Mouse (Mus musculus) heart, adult 18-20 months (tissue): Measurements from ENCODE around the gene Gm6890. TPM values are rescaled to one million over a fixed set of nuclear protein-coding genes. Genes with fewer than 3 reads are reported as not detected.
"Not testable (repeated sequence)": the region's sequence is repeated elsewhere in the genome, so short reads cannot be mapped to it uniquely, and the experiment has no call there.

Experiments used
- DNase-seq, 2 experiments: peaks; one replicate each; pipeline ENCODE4 v3.0.0; 2021 to 2022; ENCODE audit warnings: mixed read lengths in 1 of 2
- long read RNA-seq, 2 experiments: library from polyadenylated mRNA; stranded (forward); transcript quantifications; one replicate each; pipeline ENCODE4 v2.0.0; 2021
- total RNA-seq, 2 experiments: library from RNA; stranded (reverse); gene quantifications; 2 replicates each; pipeline ENCODE4 v1.2.3; 2021

The Gm6890 gene
- total RNA-seq = not detected
- long read RNA-seq, experiment 1 = 0 reads
- long read RNA-seq, experiment 2 = 0 reads

GRCm38 (mm10) chrX:74740627-74741026, at the start of gene Gm6890:
Gene Gm6890, plus strand, starts transcription at chrX:74740927.
- not testable (repeated sequence) for DNase-seq

- not testable (repeated sequence) for DNase-seq
Observed at GRCm38 (mm10) chrX:74726195-74726594, 14.5 kb upstream of the Gm6890 start.

GRCm38 (mm10) chrX:74770715-74771114, 30.0 kb downstream of the Gm6890 start:
- not testable (repeated sequence) for DNase-seq

Other genes with a start within 250 kb of the Gm6890 start
- not detected for gene Olfr1326-ps1, start 166.0 kb upstream of the Gm6890 start, total RNA-seq
- gene Olfr1325, start 148.2 kb upstream of the Gm6890 start, total RNA-seq = not detected
- under 1 TPM; 0.18 to 0.32 TPM for gene Gm5640, start 95.3 kb upstream of the Gm6890 start, total RNA-seq
- not detected for gene Gm5936, start 96.3 kb downstream of the Gm6890 start, total RNA-seq